Mouse (Mus musculus): ENCODE measurements at regions not wholly inside any gene's neighbourhood (a gene's known extent, or its start where the extent isn't known, plus 50 kb on each side); places are given as distances from the start of the nearest gene placed in this dataset.

DNA sequence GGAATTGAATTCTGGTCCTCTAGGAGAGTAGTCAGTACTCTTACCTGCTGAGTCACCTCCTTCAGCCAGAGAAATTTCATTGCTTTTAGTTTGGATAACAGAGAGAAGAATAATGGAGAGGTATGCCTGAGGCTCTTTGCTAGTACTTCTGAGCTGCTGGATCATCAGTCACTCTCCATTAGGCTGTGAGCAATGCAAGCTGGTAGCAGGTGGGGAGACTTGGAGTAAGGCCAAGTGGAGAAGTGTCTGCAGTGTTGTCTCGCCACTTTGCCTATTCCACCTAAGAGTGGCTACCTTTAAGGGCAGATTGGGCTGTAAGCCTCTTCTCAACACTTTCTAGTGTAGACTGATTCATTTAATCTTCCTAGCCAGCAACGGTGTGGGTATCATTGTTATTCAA, 81.6 kb upstream of the Map1b start:
- TF ChIP-seq CTCF (IDR thresholded peaks at IDR 0.05; ENCODE audit: low read depth) (no peak), EP300 (IDR thresholded peaks at IDR 0.05; ENCODE audit: low read depth) (no peak)

All from liver, postnatal 0 days (tissue).